Mouse (Mus musculus) Muller cell, postnatal 12 days (primary cell): ENCODE measurements around the gene Vps25.

Source experiments
- DNase-seq: peaks from one replicate; pipeline ENCODE4 v3.0.0-alpha.2; 2015; ENCODE audit errors: inconsistent ontology term

The Vps25 gene

GRCm38 (mm10) chr11:101245071-101245470 is 8.4 kb upstream of the Vps25 start:
- no peak for DNase-seq

GRCm38 (mm10) chr11:101245855-101246701 is 7.4 kb upstream of the Vps25 start, which contains the start of gene Ramp2:
TSS of gene Ramp2 (plus strand) at chr11:101246028.
- DNase-seq, result peak; percentile 72

GRCm38 (mm10) chr11:101246702-101247012 is 6.8 kb upstream of the Vps25 start:
- no peak for DNase-seq

- no peak for DNase-seq
Measured at GRCm38 (mm10) chr11:101247521-101248030, 5.9 kb upstream of the Vps25 start.

GRCm38 (mm10) chr11:101248258-101248994 is 5.1 kb upstream of the Vps25 start:
- DNase-seq, result peak; percentile 66

- no peak for DNase-seq
Measured at GRCm38 (mm10) chr11:101251031-101251430, 2.5 kb upstream of the Vps25 start.

GRCm38 (mm10) chr11:101252941-101253340 is 566 bp upstream of the Vps25 start:
- no peak for DNase-seq

GRCm38 (mm10) chr11:101255826-101256775 is 2.6 kb downstream of the Vps25 start:
- DNase-seq, result no peak

- no peak for DNase-seq
Measured at GRCm38 (mm10) chr11:101259261-101259712, 5.8 kb downstream of the Vps25 start.

- peak; percentile 72 for DNase-seq
Measured at GRCm38 (mm10) chr11:101259948-101260825, 6.7 kb downstream of the Vps25 start, which contains the start of gene Wnk4. TSS of gene Wnk4 (plus strand) at chr11:101260567.

- no peak for DNase-seq
Measured at GRCm38 (mm10) chr11:101260826-101261380, 7.4 kb downstream of the Vps25 start.

- DNase-seq, result no peak
Measured at GRCm38 (mm10) chr11:101262272-101262967, 8.9 kb downstream of the Vps25 start.

- no peak for DNase-seq
Measured at GRCm38 (mm10) chr11:101263138-101263988, 9.9 kb downstream of the Vps25 start.

- DNase-seq, result no peak
Measured at GRCm38 (mm10) chr11:101263989-101264280, 10.4 kb downstream of the Vps25 start.

- no peak for DNase-seq
Measured at GRCm38 (mm10) chr11:101264954-101265471, 11.5 kb downstream of the Vps25 start.

- DNase-seq, result no peak
Measured at GRCm38 (mm10) chr11:101265906-101266305, 12.4 kb downstream of the Vps25 start.

- DNase-seq, result no peak
Measured at GRCm38 (mm10) chr11:101269577-101270116, 16.1 kb downstream of the Vps25 start.

GRCm38 (mm10) chr11:101272446-101272845 is 18.9 kb downstream of the Vps25 start:
- DNase-seq, result no peak
